Mouse (Mus musculus) liver, adult 2 months (tissue): ENCODE results near the gene Pknox2.

Experiments used
- CTCF ChIP-seq: fragments of 200-500 bp; IDR thresholded peaks from 2 replicates; pipeline ENCODE4 v1.5.1; 2011; ENCODE audit warnings: low read depth, low read length, control low read depth
- POLR2A ChIP-seq: fragments of 200-500 bp; IDR thresholded peaks from 2 replicates; pipeline ENCODE4 v1.6.1; 2011; ENCODE audit warnings: low read length, control low read depth; ENCODE audit not compliant: insufficient read depth; ENCODE audit errors: extremely low read depth

GRCm38 (mm10) chr9:36876787-36877186, 270.4 kb downstream of the Pknox2 start:
- TF ChIP-seq CTCF (no peak), POLR2A (no peak)
